Mouse (Mus musculus) MEL (cell line): Measurements from ENCODE around the gene Pdpn.

ENCODE experiments used
- CHD2 ChIP-seq: IDR thresholded peaks from 2 replicates; pipeline ENCODE4 v1.6.1; 2011; ENCODE audit warnings: low read length, improper control_type of control experiment
- CTCF ChIP-seq, 3 experiments: IDR thresholded peaks in 2 of 3; conservative IDR thresholded peaks in 1 of 3; 2 replicates each; pipeline ENCODE4 v1.5.1; 2011 to 2012; ENCODE audit warnings: low read length in 3 of 3, low read depth in 2 of 3, mild to moderate bottlenecking in 2 of 3, improper control_type of control experiment in 1 of 3, inconsistent platforms in 1 of 3, mixed read lengths in 1 of 3, moderate library complexity in 1 of 3; ENCODE audit not compliant: control insufficient read depth in 1 of 3, insufficient read depth in 1 of 3, poor library complexity in 1 of 3, severe bottlenecking in 1 of 3
- E2F4 ChIP-seq: IDR thresholded peaks from 2 replicates; pipeline ENCODE4 v1.6.1; 2011; ENCODE audit warnings: low read depth, low read length, improper control_type of control experiment, borderline replicate concordance
- EP300 ChIP-seq, 2 experiments: IDR thresholded peaks; 2 replicates each; pipeline ENCODE4 v1.6.1; 2011; ENCODE audit warnings: improper control_type of control experiment in 2 of 2, low read length in 2 of 2, low read depth in 1 of 2, mild to moderate bottlenecking in 1 of 2
- GATA1 ChIP-seq: IDR thresholded peaks from 2 replicates; pipeline ENCODE4 v1.6.1; 2011; ENCODE audit warnings: low read depth, low read length, improper control_type of control experiment
- HCFC1 ChIP-seq: IDR thresholded peaks from 2 replicates; pipeline ENCODE4 v1.6.1; 2012; ENCODE audit warnings: low read depth, mild to moderate bottlenecking, inconsistent platforms, low read length, improper control_type of control experiment, moderate library complexity
- KAT2A ChIP-seq: conservative IDR thresholded peaks from 2 replicates; pipeline ENCODE4 v1.6.1; 2012; ENCODE audit warnings: low read depth, low read length, improper control_type of control experiment, inconsistent platforms
- MEF2A ChIP-seq: IDR thresholded peaks from 2 replicates; pipeline ENCODE4 v1.6.1; 2014; ENCODE audit warnings: low read depth, mild to moderate bottlenecking, inconsistent platforms, low read length, improper control_type of control experiment; ENCODE audit not compliant: poor library complexity, insufficient replicate concordance, severe bottlenecking; ENCODE audit errors: extremely low read depth
- MXI1 ChIP-seq: IDR thresholded peaks from 2 replicates; pipeline ENCODE4 v1.6.1; 2011; ENCODE audit warnings: mild to moderate bottlenecking, low read depth, low read length, improper control_type of control experiment
- POLR2A ChIP-seq, 2 experiments: IDR thresholded peaks; 2 replicates each; pipeline ENCODE4 v1.6.1; 2011 to 2012; ENCODE audit warnings: low read length in 2 of 2, mild to moderate bottlenecking in 2 of 2, control low read depth in 1 of 2, improper control_type of control experiment in 1 of 2, low read depth in 1 of 2, moderate library complexity in 1 of 2; ENCODE audit not compliant: control insufficient read depth in 1 of 2, insufficient read depth in 1 of 2, poor library complexity in 1 of 2
- RAD21 ChIP-seq: IDR thresholded peaks from 2 replicates; pipeline ENCODE4 v1.6.1; 2011; ENCODE audit warnings: mild to moderate bottlenecking, low read depth, low read length, improper control_type of control experiment
- USF1 ChIP-seq: IDR thresholded peaks from 2 replicates; pipeline ENCODE4 v1.6.1; 2014; ENCODE audit warnings: low read depth, mild to moderate bottlenecking, inconsistent platforms, low read length, improper control_type of control experiment, moderate library complexity
- ZC3H11A ChIP-seq: IDR thresholded peaks from 2 replicates; pipeline ENCODE4 v1.6.1; 2012; ENCODE audit warnings: low read depth, mild to moderate bottlenecking, inconsistent platforms, low read length, improper control_type of control experiment

DNA sequence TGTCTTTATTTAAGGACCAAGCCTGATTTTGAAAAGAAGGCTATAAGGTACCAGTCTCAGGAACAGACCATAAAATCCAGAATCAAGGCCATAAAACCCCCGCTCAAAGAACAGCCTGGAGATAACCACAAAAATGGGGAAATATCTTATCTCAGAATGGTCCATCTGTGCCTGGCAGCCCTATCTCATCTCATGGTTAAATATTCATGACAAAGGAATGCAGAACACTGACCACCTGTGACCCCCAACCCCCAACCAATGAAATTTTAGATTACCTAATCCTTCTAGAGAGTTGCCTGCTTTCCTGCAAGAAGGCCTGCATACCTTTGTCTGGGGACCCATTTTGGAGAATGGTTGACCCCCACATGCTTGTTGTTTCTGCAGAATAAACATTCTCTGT, 32.4 kb upstream of the Pdpn start:
- no peak for TF ChIP-seq KAT2A
- TF ChIP-seq USF1, result no peak
- no peak for TF ChIP-seq GATA1
- TF ChIP-seq POLR2A (IDR thresholded peaks at IDR 0.05; ENCODE audit: control insufficient read depth in 1 of 2, insufficient read depth in 1 of 2, low read depth in 1 of 2, low read length in 2 of 2, poor library complexity in 1 of 2), result no peak
- TF ChIP-seq RAD21, result no peak
- no peak for TF ChIP-seq MXI1
- TF ChIP-seq HCFC1, result no peak
- no peak for TF ChIP-seq E2F4
- no peak for TF ChIP-seq CTCF (IDR thresholded peaks at IDR 0.05 in 2 of 3, conservative IDR thresholded peaks at IDR 0.05 in 1 of 3; ENCODE audit: control insufficient read depth in 1 of 3, insufficient read depth in 1 of 3, low read depth in 2 of 3, low read length in 3 of 3, poor library complexity in 1 of 3, severe bottlenecking in 1 of 3)
- no peak for TF ChIP-seq MEF2A
- no peak for TF ChIP-seq CHD2
- TF ChIP-seq ZC3H11A, result no peak
- TF ChIP-seq EP300 (IDR thresholded peaks at IDR 0.05; ENCODE audit: low read depth in 1 of 2, low read length in 2 of 2), result no peak
